Mouse (Mus musculus) hindbrain, postnatal 0 days (tissue): ENCODE measurements around the gene Gm9821. TPM values are rescaled to one million over a fixed set of nuclear protein-coding genes. Genes with fewer than 3 reads are reported as not detected.

ENCODE experiments used
- ATAC-seq: fragments of 200-750 bp; cut with Nextera tagmentation; 2 replicates; pipeline ENCODE4 v1.8.0; 2017; ENCODE audit warnings: mild to moderate bottlenecking, moderate TSS enrichment, moderate library complexity
- DNase-seq: peaks from one replicate; pipeline ENCODE4 v3.0.0-alpha.2; 2015; ENCODE audit warnings: low spot score
- H3K27ac ChIP-seq: fragments of 300-500 bp; sonication (generic); 2 replicates; pipeline ENCODE4 v1.5.1; 2014; ENCODE audit warnings: mild to moderate bottlenecking
- H3K27me3 ChIP-seq: fragments of 300-500 bp; sonication (generic); 2 replicates; pipeline ENCODE4 v1.6.1; 2014; ENCODE audit warnings: low read length, mixed read lengths; ENCODE audit not compliant: insufficient read depth
- H3K36me3 ChIP-seq: fragments of 300-500 bp; sonication (generic); 2 replicates; pipeline ENCODE4 v1.6.1; 2014; ENCODE audit warnings: low read length, mixed read lengths; ENCODE audit not compliant: insufficient read depth
- H3K4me1 ChIP-seq: fragments of 300-500 bp; sonication (generic); 2 replicates; pipeline ENCODE4 v1.6.1; 2014; ENCODE audit warnings: antibody characterized with exemption, low read length, mixed read lengths; ENCODE audit not compliant: insufficient read depth
- H3K4me2 ChIP-seq: fragments of 300-500 bp; sonication (generic); 2 replicates; pipeline ENCODE4 v1.6.1; 2014; ENCODE audit warnings: low read depth, mild to moderate bottlenecking, low read length, moderate library complexity, mixed read lengths
- H3K4me3 ChIP-seq: fragments of 300-500 bp; sonication (generic); 2 replicates; pipeline ENCODE4 v1.5.1; 2014; ENCODE audit warnings: low read length
- H3K9ac ChIP-seq: fragments of 300-500 bp; sonication (generic); replicated peaks from 2 replicates; pipeline ENCODE4 v1.6.1; 2014; ENCODE audit warnings: mild to moderate bottlenecking, low read length, moderate library complexity, mixed read lengths
- H3K9me3 ChIP-seq: fragments of 300-500 bp; sonication (generic); 2 replicates; pipeline ENCODE4 v1.6.1; 2016; ENCODE audit warnings: low read length, mixed read lengths
- CTCF ChIP-seq: IDR thresholded peaks from 2 replicates; pipeline ENCODE4 v1.5.1; 2016; ENCODE audit warnings: antibody characterized with exemption, control low read depth, low read depth
- WGBS: fragments of 180-500 bp; shearing (Covaris S2); extraction: QIAGEN DNeasy Blood & Tissue Kit; methylation state at CpG from one replicate; pipeline ENCODE4 v1.1.7; 2014; 5-methylcytosine and 5-hydroxymethylcytosine counted together
- polyA plus RNA-seq: library from polyadenylated mRNA; unstranded; fragments of >200 nt; fragmentation: Nextera tagmentation; extraction: Ambion mirVana; gene quantifications from 2 replicates; pipeline ENCODE4 v1.2.1, GENCODE M21; 2015
- total RNA-seq: library from RNA; depleted of rRNA; stranded (reverse); fragments of >200 nt; gene quantifications from 2 replicates; pipeline ENCODE4 v1.2.3, GENCODE M21; 2014

The Gm9821 gene
- total and polyA plus RNA-seq, 2 experiments from 2014 or later: 0.08 TPM; not detected in 1

- 57% methylated on average over 1 of the region's 1 CpGs for WGBS
- ATAC-seq: no peak
- peaks cover 13% of the 10 kb centered on the region; the same call in 1 of the 2 replicates for H3K27me3 ChIP-seq
Observed at GRCm38 (mm10) chr2:91924726-91925125, 20.8 kb upstream of the Gm9821 start.

GRCm38 (mm10) chr2:91925442-91925841 lies 20.1 kb upstream of the Gm9821 start:
- peaks cover 13% of the 10 kb centered on the region; the same call in 1 of the 2 replicates for H3K27me3 ChIP-seq
- no peak for DNase-seq
- WGBS: 82% methylated on average over 15 of the region's 15 CpGs

More at GRCm38 (mm10) chr2:91924726-91925125, 20.8 kb upstream of the Gm9821 start:
- Histone ChIP-seq H3K9ac (no peak overlapping the region), H3K4me2 (no peak overlapping the region), H3K27ac (no peak overlapping the region), H3K4me3 (no peak overlapping the region), H3K4me1 (peaks cover 5% of the 10 kb centered on the region; the same call in 1 of the 2 replicates), H3K9me3 (no peaks in the 10 kb centered on the region), H3K36me3 (no peaks in the 10 kb centered on the region; the same call in 1 of the 2 replicates)
- no peak for DNase-seq
- no peak for TF ChIP-seq CTCF

GRCm38 (mm10) chr2:91926949-91927348 lies 18.6 kb upstream of the Gm9821 start, which contains the start of gene Chrm4:
Chrm4 (plus strand) TSS chr2:91927249.
- Histone ChIP-seq H3K27ac (no peak within 1 kb of the TSS), H3K4me1 (peaks cover 7% of the 10 kb centered on the region; the same call in 1 of the 2 replicates), H3K4me3 (no peak within 1 kb of the TSS), H3K9ac (no peak within 1 kb of the TSS), H3K4me2 (0 out of 2 replicates have a peak within 1 kb of the TSS, but pooled peaks have one; percentile 6), H3K36me3 (no peaks in the 10 kb centered on the region), H3K27me3 (peaks cover 13% of the 10 kb centered on the region; the same call in 1 of the 2 replicates), H3K9me3 (no peaks in the 10 kb centered on the region)
- 94% methylated on average over 3 of the region's 3 CpGs for WGBS
- DNase-seq (no peak), ATAC-seq (no peak)
- TF ChIP-seq CTCF: no peak

More at GRCm38 (mm10) chr2:91925442-91925841, 20.1 kb upstream of the Gm9821 start:
- ATAC-seq: no peak
- no peaks in the 10 kb centered on the region; the same call in 1 of the 2 replicates for H3K36me3 ChIP-seq
- H3K9ac ChIP-seq: no peak overlapping the region
- H3K9me3 ChIP-seq: no peaks in the 10 kb centered on the region
- H3K27ac ChIP-seq: no peak overlapping the region
- TF ChIP-seq CTCF: no peak
- no peak overlapping the region for H3K4me3 ChIP-seq
- no peak overlapping the region for H3K4me2 ChIP-seq
- peaks cover 5% of the 10 kb centered on the region; the same call in 1 of the 2 replicates for H3K4me1 ChIP-seq

GRCm38 (mm10) chr2:91927826-91928533 lies 17.5 kb upstream of the Gm9821 start:
- DNase-seq: peak; percentile 72
- Histone ChIP-seq H3K9me3 (no peaks in the 10 kb centered on the region), H3K4me2 (0 out of 2 replicates have a peak overlapping the region, but pooled peaks have one; percentile 6), H3K27ac (no peak overlapping the region), H3K36me3 (no peaks in the 10 kb centered on the region), H3K9ac (no peak overlapping the region), H3K27me3 (peaks cover 6% of the 10 kb centered on the region; the same call in 1 of the 2 replicates), H3K4me3 (no peak overlapping the region), H3K4me1 (peaks cover 8% of the 10 kb centered on the region; the same call in 1 of the 2 replicates)
- peak; percentile 69 for TF ChIP-seq CTCF
- WGBS: 49% methylated on average over 34 of the region's 34 CpGs
- no peak for ATAC-seq

GRCm38 (mm10) chr2:91928534-91929350 lies 16.8 kb upstream of the Gm9821 start:
- H3K36me3 ChIP-seq: no peaks in the 10 kb centered on the region
- H3K4me2 ChIP-seq: no peak overlapping the region
- no peak overlapping the region for H3K4me3 ChIP-seq
- TF ChIP-seq CTCF: no peak
- H3K27me3 ChIP-seq: peaks cover 3% of the 10 kb centered on the region; the same call in 1 of the 2 replicates
- no peak overlapping the region for H3K9ac ChIP-seq
- peaks cover 8% of the 10 kb centered on the region; the same call in 1 of the 2 replicates for H3K4me1 ChIP-seq
- ATAC-seq (no peak), DNase-seq (no peak)
- no peak overlapping the region for H3K27ac ChIP-seq
- 75% methylated on average over 23 of the region's 23 CpGs for WGBS
- no peaks in the 10 kb centered on the region for H3K9me3 ChIP-seq

GRCm38 (mm10) chr2:91929455-91929854 lies 16.0 kb upstream of the Gm9821 start:
- peaks cover 3% of the 10 kb centered on the region; the same call in 1 of the 2 replicates for H3K27me3 ChIP-seq
- DNase-seq: no peak
- no peak overlapping the region; the same call in 1 of the 2 replicates for H3K4me2 ChIP-seq
- WGBS: 40% methylated on average over 3 of the region's 3 CpGs
- peaks cover 8% of the 10 kb centered on the region; the same call in 1 of the 2 replicates for H3K4me1 ChIP-seq
- 0 out of 2 replicates have a peak, but pooled peaks cover 4% of the 10 kb centered on the region for H3K36me3 ChIP-seq
- H3K9me3 ChIP-seq: no peaks in the 10 kb centered on the region
- TF ChIP-seq CTCF: no peak
- no peak for ATAC-seq
- no peak overlapping the region for H3K9ac ChIP-seq
- no peak overlapping the region for H3K27ac ChIP-seq
- peak overlapping the region; percentile 48; the same call in 1 of the 2 replicates for H3K4me3 ChIP-seq
